Mouse (Mus musculus): Measurements from ENCODE around the gene Mogat2.

DNA sequence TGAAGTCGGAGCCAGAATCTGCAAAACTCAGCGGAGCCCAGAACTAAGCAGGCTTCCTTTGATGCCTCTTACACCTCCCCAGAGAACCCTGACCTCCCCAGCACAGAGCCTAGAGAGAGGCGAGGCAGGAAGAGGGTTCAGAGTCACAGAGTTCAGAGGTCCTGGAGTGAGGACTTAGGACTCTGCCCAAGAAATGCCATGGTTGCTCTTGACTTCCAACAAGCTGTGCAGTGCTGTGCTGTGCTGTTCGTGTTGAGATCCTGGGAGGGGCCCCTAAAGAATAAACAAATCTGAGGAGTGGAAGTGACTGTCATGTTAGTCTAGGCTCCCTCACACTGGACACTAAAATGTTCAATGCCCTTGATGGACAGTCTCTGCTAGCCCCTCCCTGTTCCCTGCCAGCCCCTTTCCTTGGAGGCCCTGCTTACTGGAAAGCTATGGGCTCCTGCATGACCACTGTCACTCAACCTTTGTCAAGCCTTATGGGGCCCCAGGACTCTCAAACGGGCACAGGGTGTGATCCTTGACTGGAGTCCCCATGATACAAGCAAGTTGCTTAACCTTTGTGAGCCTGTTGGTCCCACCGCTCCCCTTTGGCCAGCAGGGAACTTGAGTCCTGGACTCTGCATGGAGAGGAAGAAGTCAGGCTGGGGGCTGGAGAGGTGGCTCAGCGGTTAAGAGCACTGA is 8.2 kb downstream of the Mogat2 start:
- TF ChIP-seq POLR2A (IDR thresholded peaks at IDR 0.05; ENCODE audit: insufficient read depth, low read depth, low read length), result no peak
- no peak for TF ChIP-seq CTCF (IDR thresholded peaks at IDR 0.05; ENCODE audit: insufficient read depth, low read depth, low read length)
